Mouse (Mus musculus) brain, embryonic 14.5 days (tissue): Measurements from ENCODE around the gene Gm17027. TPM values are rescaled to one million over a fixed set of nuclear protein-coding genes. Genes with fewer than 3 reads are reported as not detected.
"Not testable (repeated sequence)": the region's sequence is repeated elsewhere in the genome, so short reads cannot be mapped to it uniquely, and the experiment has no call there.

Source experiments
- DNase-seq: peaks from one replicate; pipeline ENCODE4 v3.0.0-alpha.2; 2011; ENCODE audit warnings: low read depth
- polyA plus RNA-seq: library from polyadenylated mRNA; depleted of rRNA; stranded (reverse); fragments of >200 nt; gene quantifications from 2 replicates; pipeline ENCODE4 v1.2.3, GENCODE M21; 2012; rRNA removed

Gm17027 gene
- not detected in 2 replicates for polyA plus RNA-seq

DNA sequence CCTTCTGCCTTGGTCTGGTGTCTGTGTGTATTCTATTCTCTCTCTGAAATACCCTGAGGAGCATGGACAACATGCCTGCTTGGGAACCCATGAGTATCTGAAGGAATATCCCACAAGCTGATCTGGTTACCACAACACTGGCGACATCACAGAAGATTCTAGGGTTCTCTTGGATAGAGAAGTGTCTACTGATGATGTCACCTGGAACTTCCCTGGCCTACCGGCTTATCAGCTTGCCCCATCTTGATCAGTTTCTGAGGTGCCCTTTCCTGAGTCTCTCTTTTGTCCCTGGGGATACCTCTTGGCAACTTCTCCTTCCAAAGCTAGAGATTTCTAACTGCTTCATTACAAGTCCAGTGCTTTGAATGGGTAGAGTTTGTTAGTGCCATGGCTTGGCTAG, at the start of gene Gm17027:
Gm17027 (minus strand) TSS at position 101 of the 400 bp plus-strand sequence.
- DNase-seq = not testable (repeated sequence)

DNA sequence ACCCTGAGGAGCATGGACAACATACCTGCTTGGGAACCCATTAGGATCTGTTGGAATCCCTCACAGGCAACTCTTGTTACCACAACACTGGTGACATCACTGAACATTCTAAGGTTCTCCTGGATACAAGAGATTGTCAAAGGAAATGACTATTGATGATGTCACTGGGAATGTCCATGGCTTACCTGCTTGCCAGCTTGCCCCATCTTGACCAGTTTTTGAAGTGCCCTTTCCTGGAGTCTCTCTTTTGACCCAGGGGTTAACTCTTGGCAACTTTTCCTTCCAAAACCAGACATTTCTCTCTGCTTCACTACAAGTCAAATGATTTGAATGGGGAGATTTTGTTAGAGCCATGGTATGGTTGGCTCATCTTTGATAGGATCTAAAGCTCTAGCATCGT, 28.3 kb upstream of the Gm17027 start, which contains the start of gene Gm3573:
Gm3573 (minus strand) TSS at position 101 of the 400 bp plus-strand sequence.
- DNase-seq = not testable (repeated sequence)

DNA sequence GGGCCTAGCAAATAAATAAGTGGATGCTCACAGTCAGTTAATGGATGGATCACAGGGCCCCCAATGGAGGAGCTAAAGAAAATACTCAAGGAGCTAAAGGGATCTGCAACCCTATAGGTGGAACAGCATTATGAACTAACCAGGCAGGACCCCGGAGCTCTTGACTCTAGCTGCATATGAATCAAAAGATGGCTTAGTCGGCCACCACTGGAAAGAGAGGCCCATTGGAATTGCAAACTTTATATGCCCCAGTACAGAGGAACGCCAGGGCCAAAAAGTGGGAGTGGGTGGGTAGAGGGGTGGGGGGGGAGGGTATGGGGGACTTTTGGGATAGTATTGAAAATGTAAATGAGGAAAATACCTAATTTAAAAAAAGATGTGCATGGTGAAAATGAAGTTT, 21.5 kb upstream of the Gm17027 start:
- DNase-seq = not testable (repeated sequence)

DNA sequence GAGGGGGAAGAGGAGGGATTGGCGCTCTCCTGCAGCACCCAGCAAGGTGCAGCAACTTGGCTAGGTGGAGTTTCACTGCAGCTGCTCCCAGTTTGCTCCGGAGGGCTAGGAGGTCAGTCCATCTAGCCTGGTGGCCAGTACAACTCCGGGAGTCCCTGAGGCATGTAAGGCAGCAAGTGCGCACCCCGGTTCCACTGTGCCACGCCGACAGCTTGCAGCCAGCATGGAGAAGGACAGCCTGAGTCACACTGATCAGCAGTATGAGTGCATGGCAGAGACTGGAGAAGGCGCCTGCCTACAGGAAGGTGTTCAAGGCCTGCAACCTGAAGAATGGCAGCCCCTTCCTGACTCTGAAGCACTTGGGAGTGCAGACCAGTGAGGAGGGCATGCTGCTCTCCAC, 27.9 kb downstream of the Gm17027 start:
- not testable (repeated sequence) for DNase-seq

DNA sequence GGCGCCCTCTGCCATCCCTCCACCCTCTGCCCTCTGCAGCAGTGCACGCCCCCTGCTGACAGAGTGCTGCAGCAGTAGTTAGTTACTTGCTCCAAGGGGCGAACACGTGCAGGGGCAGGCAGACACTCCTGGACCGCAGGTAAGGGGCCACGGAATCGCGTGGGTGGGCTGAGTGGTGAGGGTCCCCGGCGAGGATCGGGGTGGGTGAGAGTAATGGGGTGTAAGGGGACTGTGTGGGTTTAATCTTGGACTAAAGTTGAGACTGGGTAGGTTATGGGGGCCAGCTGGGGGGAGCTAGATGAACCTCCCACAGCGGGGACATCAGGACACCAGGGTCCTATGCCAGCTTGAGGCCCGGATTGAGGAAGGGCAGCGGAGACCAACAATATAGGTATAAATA, 28.6 kb downstream of the Gm17027 start:
- DNase-seq = not testable (repeated sequence)

DNA sequence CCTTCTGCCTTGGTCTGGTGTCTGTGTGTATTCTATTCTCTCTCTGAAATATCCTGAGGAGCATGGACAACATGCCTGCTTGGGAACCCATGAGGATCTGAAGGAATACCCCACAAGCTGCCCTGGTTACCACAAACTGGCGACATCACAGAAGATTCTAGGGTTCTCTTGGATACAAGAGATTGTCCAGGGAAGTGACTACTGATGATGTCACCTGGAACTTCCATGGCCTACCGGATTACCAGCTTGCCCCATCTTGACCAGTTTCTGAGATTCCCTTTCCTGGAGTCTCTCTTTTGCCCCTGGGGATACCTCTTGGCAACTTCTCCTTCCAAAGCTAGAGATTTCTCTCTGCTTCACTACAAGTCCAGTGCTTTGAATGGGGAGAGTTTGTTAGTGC, 45.2 kb downstream of the Gm17027 start, which contains the start of gene Gm7951:
Gm7951 (minus strand) TSS at position 101 of the 400 bp plus-strand sequence.
- DNase-seq = not testable (repeated sequence)

Other genes with a start within 250 kb of the Gm17027 start
- not detected in 2 replicates for gene 1700049E17Rik1, start 237.7 kb downstream of the Gm17027 start, polyA plus RNA-seq
- not detected in 2 replicates for gene 1700024B05Rik, start 218.6 kb downstream of the Gm17027 start, polyA plus RNA-seq
- gene Gm6401, start 194.7 kb downstream of the Gm17027 start, polyA plus RNA-seq = not detected in 2 replicates
- gene Gm3543, start 179.3 kb downstream of the Gm17027 start, polyA plus RNA-seq = not detected in 2 replicates
- gene Gm7951, start 45.3 kb downstream of the Gm17027 start, polyA plus RNA-seq = not detected in 2 replicates
- not detected in 2 replicates for gene Gm3573, start 28.2 kb upstream of the Gm17027 start, polyA plus RNA-seq
- gene Gm17026, start 97.4 kb upstream of the Gm17027 start, polyA plus RNA-seq = not detected in 2 replicates
- gene Gm9611, start 134.7 kb upstream of the Gm17027 start, polyA plus RNA-seq = not detected in 2 replicates
- not detected in 2 replicates for gene Gm7995, start 147.6 kb upstream of the Gm17027 start, polyA plus RNA-seq